Mouse (Mus musculus) embryonic stem cell, embryonic (primary cell): ENCODE measurements around the gene Ccser1.

Experiments used
- CTCF ChIA-PET, 4 experiments: fragments of 300-600 bp in 2 of 4; fragments of 350-600 bp in 2 of 4; sonication (Branson Sonifier 250); formaldehyde crosslinking; loops; one replicate each; lab custom pipeline; 2022; ENCODE audit warnings: inconsistent platforms in 2 of 4; lab: Charles Lee
- POLR2A ChIA-PET, 4 experiments: fragments of 300-600 bp in 2 of 4; fragments of 350-600 bp in 2 of 4; sonication (Branson Sonifier 250); formaldehyde crosslinking; loops; one replicate each; lab custom pipeline; 2022; ENCODE audit warnings: antibody characterized with exemption in 4 of 4, inconsistent platforms in 1 of 4; lab: Charles Lee

Ccser1 gene

DNA sequence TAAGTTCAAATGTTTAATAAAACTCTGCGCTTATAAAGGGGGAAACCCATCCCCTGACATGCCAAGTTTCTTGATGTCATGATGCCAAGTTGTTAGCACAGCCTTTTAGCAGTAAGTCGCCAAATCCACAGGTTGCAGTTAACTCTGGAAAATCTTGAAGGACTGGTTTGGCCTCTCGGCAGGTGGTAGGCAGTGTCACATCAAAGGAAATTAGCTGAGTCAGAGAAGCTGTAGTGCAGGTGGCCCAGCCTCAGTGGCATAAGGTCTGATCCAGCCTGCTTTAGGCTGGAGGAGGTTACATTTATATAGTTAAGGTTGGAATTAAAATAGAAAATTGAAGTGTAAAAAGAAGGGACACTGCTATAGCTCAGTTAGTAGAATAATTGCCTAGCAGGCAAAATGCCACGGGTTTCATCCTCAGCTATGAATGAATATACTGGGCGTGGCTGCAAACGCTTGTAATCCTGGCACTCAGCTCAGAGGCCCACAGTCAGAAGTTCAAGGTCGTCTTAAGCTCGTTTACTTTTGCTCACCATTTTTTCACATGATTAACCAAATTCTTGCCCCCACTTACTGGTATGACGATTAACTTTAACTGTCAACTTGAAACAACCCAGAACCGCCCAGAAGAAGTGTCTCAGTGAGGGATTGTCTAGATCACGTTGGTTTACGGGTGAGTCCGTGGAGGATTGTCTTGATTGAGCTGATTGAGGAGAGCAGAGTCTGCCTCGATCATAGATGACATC, 343.8 kb downstream of the Ccser1 start:
- CTCF ChIA-PET, result no interaction called here
- POLR2A ChIA-PET, result no interaction called here

DNA sequence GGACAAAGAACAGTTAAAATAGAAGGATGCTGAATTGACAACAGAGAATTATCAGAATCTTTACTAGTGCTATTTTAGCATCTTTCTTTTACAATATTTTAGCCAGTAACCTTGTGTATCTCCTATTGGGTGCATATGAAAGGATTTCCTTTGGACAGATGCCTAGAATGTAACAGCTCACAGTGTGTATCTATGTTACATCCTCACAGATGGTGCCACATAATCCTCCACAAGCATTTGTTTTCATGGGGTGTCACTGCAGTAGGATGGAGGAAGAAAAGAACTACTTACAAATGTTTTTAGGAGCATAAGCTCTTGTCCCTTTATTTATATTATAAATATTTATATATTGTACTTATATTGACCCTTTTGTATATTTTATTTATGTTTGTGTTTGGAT, 360.6 kb downstream of the Ccser1 start:
- ChIA-PET POLR2A (no interaction called here), CTCF (no interaction called here)

DNA sequence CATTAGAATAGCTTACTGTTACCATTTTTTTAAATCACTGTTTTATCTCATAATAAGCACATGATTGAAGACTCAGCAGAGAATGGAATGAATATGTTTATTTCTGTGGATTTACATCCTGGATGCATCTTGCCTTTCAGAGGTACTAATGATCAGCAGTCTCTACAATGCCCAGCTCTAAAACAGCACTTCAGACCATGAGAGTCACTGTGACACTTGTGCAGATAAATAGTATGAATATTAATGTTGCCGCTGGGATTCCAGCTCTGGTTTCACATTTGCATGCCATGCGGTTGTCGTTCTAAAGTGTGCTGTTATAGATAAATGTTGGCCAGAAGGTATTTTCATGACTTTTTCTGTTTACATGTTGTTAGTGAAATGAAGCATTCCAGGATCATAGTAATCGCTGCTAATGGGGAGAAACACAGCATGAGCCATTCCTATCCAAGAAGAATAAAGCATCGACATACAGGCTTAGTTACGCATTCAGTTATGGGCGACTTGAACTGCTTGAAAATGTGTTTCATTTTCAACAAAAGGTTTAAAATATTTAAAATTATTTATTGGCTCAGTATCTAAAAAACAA, 363.4 kb downstream of the Ccser1 start:
- CTCF ChIA-PET, result no interaction called here
- POLR2A ChIA-PET, result interaction anchor here in 1 of 4 experiments (0.6 kb wide), 1 partner anchor 27 kb away, joined by 5 read pairs; no protein-coding TSS in a partner anchor

DNA sequence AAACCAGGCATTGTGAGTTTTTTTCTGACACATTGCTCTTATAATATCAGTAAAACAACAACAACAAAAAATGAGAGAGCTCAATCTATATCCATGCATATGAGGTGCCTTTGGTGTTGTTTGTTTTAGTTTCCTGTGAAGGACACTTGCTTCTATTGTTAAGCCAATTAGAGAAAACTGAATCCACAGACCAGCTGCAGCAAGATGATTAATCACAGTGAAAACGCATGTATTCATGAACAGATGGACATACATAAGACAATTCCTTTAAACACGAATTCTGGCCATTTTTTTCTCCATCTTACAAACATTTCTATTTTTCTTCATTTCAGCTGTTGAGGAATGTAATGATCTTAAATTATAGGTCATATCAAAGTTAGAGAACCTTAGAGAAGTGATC, 387.4 kb downstream of the Ccser1 start:
- ChIA-PET CTCF (no interaction called here), POLR2A (no interaction called here)

DNA sequence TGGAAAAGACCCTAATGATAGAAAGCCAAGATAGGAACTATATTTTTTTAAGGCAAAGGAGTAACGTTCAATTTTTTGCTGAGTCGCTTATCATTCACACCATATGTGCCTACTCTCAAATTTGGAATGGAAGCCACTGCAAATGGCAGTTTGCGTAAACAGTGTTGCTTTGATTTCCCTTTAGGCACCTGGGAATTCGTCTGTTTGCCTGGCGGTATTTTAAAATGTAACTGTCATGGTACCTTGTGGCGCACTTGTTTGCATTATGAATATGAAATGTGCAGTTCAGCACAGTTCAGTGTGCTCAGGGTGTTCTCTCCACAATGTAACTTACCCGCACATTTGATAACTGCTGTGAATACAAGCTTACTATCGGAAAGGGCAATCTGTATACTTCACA, 387.8 kb downstream of the Ccser1 start:
- ChIA-PET POLR2A (no interaction called here), CTCF (no interaction called here)

- POLR2A ChIA-PET, result no interaction called here
- CTCF ChIA-PET, result no interaction called here
Observed at GRCm38 (mm10) chr6:61581696-61582095, 401.6 kb downstream of the Ccser1 start.

GRCm38 (mm10) chr6:61588999-61589398, 408.9 kb downstream of the Ccser1 start:
- POLR2A ChIA-PET, result no interaction called here
- CTCF ChIA-PET, result no interaction called here

DNA sequence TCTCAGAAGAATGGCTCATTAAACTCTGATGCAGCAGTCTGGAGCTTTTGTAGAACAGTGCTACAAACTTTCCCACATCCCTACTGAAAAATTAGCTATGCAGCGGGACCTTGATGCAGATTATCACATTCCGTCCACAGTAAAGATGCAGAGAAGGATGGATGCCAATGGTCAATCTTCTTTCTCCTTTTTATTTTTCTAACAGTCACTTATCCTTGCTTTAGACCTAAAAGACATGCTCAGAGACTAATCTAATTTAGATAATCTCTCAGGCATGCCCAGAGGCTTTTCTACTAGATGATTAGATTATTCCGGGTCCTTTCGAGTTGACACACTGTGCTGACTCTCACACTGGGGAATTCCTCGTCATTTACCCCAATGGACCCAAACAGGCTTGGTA, 421.8 kb downstream of the Ccser1 start:
- POLR2A ChIA-PET, result no interaction called here

DNA sequence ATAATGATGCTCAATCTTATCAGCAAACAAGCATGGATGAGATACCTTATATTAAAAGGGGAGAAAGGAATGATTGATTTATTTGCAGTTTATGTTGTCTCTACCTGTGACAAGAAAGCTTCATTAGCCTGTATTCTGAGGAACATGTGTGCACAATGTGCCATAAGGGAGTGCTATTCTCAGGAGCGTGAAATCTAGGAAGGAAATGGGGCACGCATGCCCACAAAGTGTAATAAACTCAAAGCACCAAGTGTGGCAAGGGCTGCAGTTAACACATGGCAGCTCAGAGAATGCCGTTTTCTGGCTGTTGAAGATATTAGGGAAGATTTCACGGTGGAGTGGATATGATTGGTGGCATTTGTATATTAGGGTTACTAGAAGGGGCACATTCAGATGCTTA, 434.8 kb downstream of the Ccser1 start:
- POLR2A ChIA-PET, result interaction anchor here in 1 of 4 experiments (0.6 kb wide), 1 partner anchor 420 kb away, joined by 3 read pairs; no protein-coding TSS in a partner anchor
- CTCF ChIA-PET, result no interaction called here

More for the DNA sequence above, 421.8 kb downstream of the Ccser1 start:
- CTCF ChIA-PET, result no interaction called here

DNA sequence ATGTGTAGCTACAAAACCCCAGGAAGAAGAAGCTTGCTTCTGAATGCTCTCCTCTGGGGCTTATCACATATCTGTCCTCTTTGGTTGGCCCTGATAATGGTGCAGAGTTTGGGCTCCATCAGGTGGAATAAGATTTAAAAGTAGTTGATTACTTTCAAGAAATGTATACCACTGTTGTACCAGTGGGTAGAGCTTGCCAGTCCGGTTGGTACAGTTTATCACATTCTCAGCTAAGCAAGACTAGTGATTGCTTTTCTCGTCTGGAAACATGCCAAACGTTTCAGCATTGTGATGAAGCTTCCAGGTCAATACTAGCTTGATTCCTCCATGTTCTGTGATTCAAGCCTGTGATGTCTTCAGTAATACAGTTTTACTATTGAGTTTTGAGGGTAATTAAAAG, 441.6 kb downstream of the Ccser1 start:
- CTCF ChIA-PET, result no interaction called here
- POLR2A ChIA-PET, result no interaction called here

DNA sequence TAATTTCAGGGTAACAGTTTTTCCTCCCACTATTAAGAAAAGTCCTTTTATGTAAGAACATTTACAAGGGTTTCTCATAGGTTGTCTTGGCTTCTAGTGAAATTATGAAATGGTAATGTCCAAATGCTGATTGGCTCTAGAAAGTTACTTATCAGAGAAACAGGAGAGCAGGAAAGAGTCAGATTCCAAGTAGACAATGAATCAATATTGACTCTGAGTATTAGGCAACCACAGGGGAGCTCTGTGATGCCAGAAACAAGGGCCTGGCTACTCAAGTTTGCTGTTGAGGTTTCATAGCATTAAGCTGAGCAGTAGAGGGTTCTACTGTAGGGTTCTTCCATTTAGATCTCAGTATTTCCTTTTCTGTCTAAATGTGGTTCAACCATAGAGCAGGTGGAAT, 481.3 kb downstream of the Ccser1 start:
- POLR2A ChIA-PET, result no interaction called here
- CTCF ChIA-PET, result no interaction called here

DNA sequence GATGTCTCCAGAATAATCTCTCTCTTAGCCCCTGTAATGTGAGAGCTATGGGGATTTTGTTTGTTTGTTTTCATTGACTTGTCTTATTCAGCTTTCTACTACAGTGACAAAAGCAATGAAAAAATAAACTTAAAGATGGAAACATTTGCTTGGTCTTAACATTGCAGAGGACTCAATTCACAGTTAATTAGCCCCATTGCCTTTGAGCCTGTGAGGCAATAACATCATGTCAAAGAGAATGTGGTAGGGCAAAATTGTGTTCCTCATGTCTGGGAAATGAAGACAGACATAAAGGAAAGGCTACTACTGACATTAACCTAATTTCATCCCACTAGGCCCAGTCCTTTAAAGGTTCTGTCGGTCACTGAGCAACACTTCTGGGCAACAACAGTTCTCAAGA, 484.4 kb downstream of the Ccser1 start:
- CTCF ChIA-PET, result no interaction called here
- POLR2A ChIA-PET, result no interaction called here

GRCm38 (mm10) chr6:61687002-61687401, 506.9 kb downstream of the Ccser1 start:
- POLR2A ChIA-PET, result no interaction called here
- CTCF ChIA-PET, result interaction anchor here (0.5 to 1.1 kb wide), 10 partner anchors 9 to 1198 kb away, joined by 3 to 5 read pairs (median 3); no protein-coding TSS in a partner anchor

DNA sequence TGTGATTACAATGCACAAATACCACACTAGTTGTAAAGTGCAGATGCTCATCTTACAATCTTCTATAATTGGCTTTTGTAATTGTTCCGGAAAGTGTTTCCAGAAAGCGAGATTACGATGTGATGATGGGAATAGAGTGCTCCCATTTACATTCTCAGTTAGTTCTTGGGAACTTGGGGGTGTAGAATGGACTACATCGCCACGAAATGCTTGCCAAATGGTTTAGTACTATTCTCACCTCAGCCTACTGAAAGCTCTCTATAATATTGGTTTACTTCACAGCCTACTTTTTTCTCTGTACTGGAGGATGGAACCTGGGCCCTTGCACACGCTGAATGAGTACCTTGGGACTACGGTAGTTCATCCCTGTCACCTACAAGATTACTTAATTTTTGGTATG, 522.9 kb downstream of the Ccser1 start:
- ChIA-PET POLR2A (no interaction called here), CTCF (no interaction called here)

- ChIA-PET POLR2A (no interaction called here), CTCF (no interaction called here)
Observed at GRCm38 (mm10) chr6:61721220-61721619, 541.1 kb downstream of the Ccser1 start.

- POLR2A ChIA-PET, result no interaction called here
Observed at GRCm38 (mm10) chr6:61729065-61729464, 548.9 kb downstream of the Ccser1 start.

GRCm38 (mm10) chr6:61730088-61730880, 550.2 kb downstream of the Ccser1 start:
- CTCF ChIA-PET, result no interaction called here
- POLR2A ChIA-PET, result no interaction called here

More at GRCm38 (mm10) chr6:61729065-61729464, 548.9 kb downstream of the Ccser1 start:
- CTCF ChIA-PET, result no interaction called here

GRCm38 (mm10) chr6:61746346-61746745, 566.2 kb downstream of the Ccser1 start:
- ChIA-PET POLR2A (no interaction called here), CTCF (no interaction called here)

DNA sequence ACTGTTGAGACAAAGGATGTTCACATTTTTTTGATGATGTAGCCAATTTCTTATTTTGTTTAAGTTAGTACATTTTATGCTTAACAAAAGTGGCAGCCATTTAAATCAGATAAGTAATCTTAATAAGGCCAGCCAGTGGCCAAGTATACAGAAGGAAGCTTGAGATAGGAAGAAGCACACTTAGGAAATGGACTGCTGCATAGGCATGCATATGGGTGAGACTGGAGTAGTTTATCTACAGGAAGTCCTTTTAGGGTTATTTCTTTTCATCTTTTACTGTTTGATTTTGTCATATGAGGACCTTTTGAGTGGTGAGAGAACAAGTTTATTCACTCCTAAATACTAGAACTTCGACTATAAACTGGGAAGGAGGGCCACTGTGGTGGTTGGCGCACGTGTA, 582.0 kb downstream of the Ccser1 start:
- CTCF ChIA-PET, result no interaction called here
- POLR2A ChIA-PET, result no interaction called here

GRCm38 (mm10) chr6:61763379-61763778, 583.3 kb downstream of the Ccser1 start:
- ChIA-PET CTCF (no interaction called here), POLR2A (no interaction called here)
